8 mouse cellular contexts compared by ENCODE assay signal in genomic region chr16:95964427-95965023, GRCm38 (mm10). TPM values are rescaled to one million over a fixed set of nuclear protein-coding genes. Genes with fewer than 3 reads are reported as not detected.
DNase-seq lines count a peak whose midpoint lies in the region; ATAC-seq and TF ChIP-seq lines count a peak whose summit lies in the region.

No protein-coding gene starts in this region.

- peak; percentile 22 for DNase-seq in heart, adult 8-10 months (ENCODE audit: low spot score)
- DNase-seq in heart, adult 9 months (ENCODE audit: low spot score in 2 of 2) = no peak
- peak; percentile 56 for DNase-seq in thymus, adult 2 months
- DNase-seq in thymus, postnatal 36 days = no peak
- DNase-seq in retina, postnatal 1 day = peak; percentile 66

- no peaks in the 10 kb centered on the region for H3K9me3 ChIP-seq in intestine, embryonic 15.5 days

- no peak overlapping the region for H3K4me3 ChIP-seq in thymus, adult 2 months (ENCODE audit: control insufficient read depth, insufficient read depth, low read length)
- H3K4me3 ChIP-seq in cortical plate, adult 2 months (ENCODE audit: insufficient read depth, low read length) = no peak overlapping the region
- H3K4me3 ChIP-seq in intestine, embryonic 15.5 days (replicated peaks) = no peak overlapping the region

- no peak overlapping the region for H3K27ac ChIP-seq in thymus, adult 2 months (ENCODE audit: control insufficient read depth, insufficient read depth, low read length)
- no peak overlapping the region for H3K27ac ChIP-seq in cortical plate, adult 2 months (ENCODE audit: insufficient read depth, low read length)
- no peak overlapping the region for H3K27ac ChIP-seq in intestine, embryonic 15.5 days

- H3K4me1 ChIP-seq in thymus, adult 2 months (replicated peaks; ENCODE audit: control insufficient read depth, insufficient read depth, low read length) = no peaks in the 10 kb centered on the region
- H3K4me1 ChIP-seq in cortical plate, adult 2 months (ENCODE audit: control insufficient read depth, insufficient read depth, low read length) = no peaks in the 10 kb centered on the region
- H3K4me1 ChIP-seq in intestine, embryonic 15.5 days (replicated peaks) = 0 out of 2 replicates have a peak, but pooled peaks cover 2% of the 10 kb centered on the region

- 55% methylated on average over 11 of the region's 11 CpGs for WGBS in thymus, adult 2 months
- WGBS in intestine, embryonic 15.5 days = 32% methylated on average over 11 of the region's 11 CpGs

- no peaks in the 10 kb centered on the region for H3K27me3 ChIP-seq in thymus, adult 2 months (ENCODE audit: control insufficient read depth, insufficient read depth, low read length)
- no peaks in the 10 kb centered on the region for H3K27me3 ChIP-seq in intestine, embryonic 15.5 days (replicated peaks)

- H3K4me2 ChIP-seq in intestine, embryonic 15.5 days (replicated peaks) = no peak overlapping the region

- no peaks in the 10 kb centered on the region for H3K36me3 ChIP-seq in thymus, adult 2 months (ENCODE audit: control insufficient read depth, insufficient read depth, low read length)
- H3K36me3 ChIP-seq in intestine, embryonic 15.5 days = no peaks in the 10 kb centered on the region

- TF ChIP-seq POLR2A in thymus, adult 2 months (IDR thresholded peaks at IDR 0.05; ENCODE audit: control insufficient read depth, extremely low read depth, insufficient read depth, low read length, poor library complexity) = no peak
- no peak for TF ChIP-seq POLR2A in cortical plate, adult 2 months (IDR thresholded peaks at IDR 0.05; ENCODE audit: extremely low read depth, insufficient read depth, low read length)

- no peak for TF ChIP-seq CTCF in thymus, adult 2 months (IDR thresholded peaks at IDR 0.05; ENCODE audit: borderline replicate concordance, control insufficient read depth, extremely low read depth, insufficient read depth, low read length, poor library complexity)
- peak; percentile 53 for TF ChIP-seq CTCF in cortical plate, adult 2 months (IDR thresholded peaks at IDR 0.05; ENCODE audit: extremely low read depth, insufficient read depth, low read length)

- no peak overlapping the region for H3K9ac ChIP-seq in intestine, embryonic 15.5 days

- peak; percentile 42; the same call in 1 of the 2 replicates for ATAC-seq in intestine, embryonic 15.5 days
- ATAC-seq in activated CD4-positive, CD25-positive, alpha-beta regulatory T cell, adult 4 months = no peak

RNA-seq across cellular contexts. Expression of gene Psmg1, which starts 26.2 kb away (rescaled TPM):
- total RNA-seq in heart, adult 8-10 months (2022) = 10 to 100 TPM; 23.4 to 27.1 (median 25.1) TPM
- 31.1 and 35.9 TPM in 2 replicates for polyA plus RNA-seq in thymus, adult 2 months (2012; rRNA removed)
- 22.0 and 23.2 TPM in 2 replicates for polyA plus RNA-seq in cortical plate, adult 2 months (2012; rRNA removed)
- 90.2 and 94.8 TPM in 2 replicates for polyA plus RNA-seq in intestine, embryonic 15.5 days (2015; fragmentation: Nextera tagmentation; extraction: Ambion mirVana)
- 10 to 100 TPM; 21.0 to 29.4 TPM for polyA plus RNA-seq in activated CD4-positive, CD25-positive, alpha-beta regulatory T cell, adult 4 months (2017; shearing (Covaris generic))

Comparison
In these comparisons a context has a peak if more than half of its experiments do, and no peak if none do; other contexts are left out.
1. DNase-seq: peak in heart, adult 8-10 months (single experiment), thymus, adult 2 months (single experiment) and retina, postnatal 1 day (single experiment); none in heart, adult 9 months (0 of 2) and thymus, postnatal 36 days (0 of 2).